8 mouse cellular contexts compared by ENCODE assay signal in the genomic region with DNA sequence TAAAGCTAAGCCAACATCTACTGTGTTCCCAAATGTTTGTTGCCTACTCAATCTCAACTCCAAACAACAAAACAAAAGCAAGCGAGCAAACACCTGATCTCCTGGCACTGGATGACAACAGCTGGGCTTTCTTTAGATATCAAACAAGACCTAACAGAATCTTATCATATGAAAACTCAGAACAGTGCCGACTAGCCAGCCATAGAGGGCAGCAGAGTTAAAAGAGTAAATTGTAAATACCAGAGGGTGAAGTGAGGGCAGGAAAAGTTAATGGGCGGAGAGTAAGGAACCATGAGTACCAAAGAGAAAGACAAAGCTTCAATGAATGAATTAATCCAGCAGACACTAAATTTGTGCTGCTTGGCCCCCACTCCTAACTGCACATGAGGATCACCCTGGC. TPM values are rescaled to one million over a fixed set of nuclear protein-coding genes. Genes with fewer than 3 reads are reported as not detected.
A peak's percentile ranks its signal among the peaks of the same experiment; 100 is the strongest.
DNase-seq lines count a peak whose midpoint lies in the region; ATAC-seq and TF ChIP-seq lines count a peak whose summit lies in the region.

No protein-coding gene starts in this region.

- no peaks in the 10 kb centered on the region for H3K36me3 ChIP-seq in forebrain, embryonic 14.5 days (ENCODE audit: control insufficient read depth, insufficient read depth, low read length)
- H3K36me3 ChIP-seq in forebrain, embryonic 11.5 days (ENCODE audit: control insufficient read depth, insufficient read depth, low read length): no peaks in the 10 kb centered on the region
- no peaks in the 10 kb centered on the region for H3K36me3 ChIP-seq in ES-E14 (ENCODE audit: control insufficient read depth, insufficient read depth, low read length, poor library complexity, severe bottlenecking)

- 19% methylated on average over 3 of the region's 3 CpGs for WGBS in forebrain, embryonic 14.5 days
- 14% methylated on average over 3 of the region's 3 CpGs for WGBS in forebrain, embryonic 11.5 days

- H3K9ac ChIP-seq in forebrain, embryonic 14.5 days (ENCODE audit: low read length): no peak overlapping the region
- H3K9ac ChIP-seq in forebrain, embryonic 11.5 days (ENCODE audit: low read length): no peak overlapping the region
- H3K9ac ChIP-seq in ES-E14 (ENCODE audit: insufficient read depth, low read depth, low read length, poor library complexity, severe bottlenecking): no peak overlapping the region; the same call in 1 of the 2 replicates

- no peak overlapping the region for H3K4me2 ChIP-seq in forebrain, embryonic 14.5 days (ENCODE audit: low read length)
- no peak overlapping the region for H3K4me2 ChIP-seq in forebrain, embryonic 11.5 days (ENCODE audit: low read depth, low read length, severe bottlenecking)

- H3K27me3 ChIP-seq in forebrain, embryonic 14.5 days (replicated peaks; ENCODE audit: control insufficient read depth, insufficient read depth, low read length): no peaks in the 10 kb centered on the region
- no peaks in the 10 kb centered on the region for H3K27me3 ChIP-seq in forebrain, embryonic 11.5 days (ENCODE audit: control insufficient read depth, insufficient read depth, low read length)

- no peaks in the 10 kb centered on the region for H3K9me3 ChIP-seq in forebrain, embryonic 14.5 days (replicated peaks; ENCODE audit: control insufficient read depth, low read length)
- no peaks in the 10 kb centered on the region for H3K9me3 ChIP-seq in forebrain, embryonic 11.5 days (ENCODE audit: control insufficient read depth, low read length)
- H3K9me3 ChIP-seq in ES-E14 (ENCODE audit: control insufficient read depth, insufficient read depth, low read depth, low read length): no peaks in the 10 kb centered on the region

- H3K4me1 ChIP-seq in forebrain, embryonic 14.5 days (ENCODE audit: control insufficient read depth, insufficient read depth, low read length): peaks cover 6% of the 10 kb centered on the region; the same call in 1 of the 2 replicates
- H3K4me1 ChIP-seq in forebrain, embryonic 11.5 days (replicated peaks; ENCODE audit: control insufficient read depth, insufficient read depth, low read length): no peaks in the 10 kb centered on the region
- H3K4me1 ChIP-seq in ES-E14 (ENCODE audit: control insufficient read depth in 2 of 2, insufficient read depth in 2 of 2, low read length in 2 of 2, poor library complexity in 1 of 2): peaks cover 0 to 2% of the 10 kb centered on the region in 2 experiments; a peak in 1 of 4 replicates

- ATAC-seq in forebrain, embryonic 14.5 days: peak; percentile 62; the same call in 1 of the 2 replicates
- ATAC-seq in forebrain, embryonic 11.5 days (replicated peaks; ENCODE audit: low FRiP score): no peak; the same call in 1 of the 2 replicates

- no peak overlapping the region for H3K4me3 ChIP-seq in forebrain, embryonic 14.5 days (ENCODE audit: low read depth, low read length)
- H3K4me3 ChIP-seq in forebrain, embryonic 11.5 days (ENCODE audit: low read depth, low read length): no peak overlapping the region
- H3K4me3 ChIP-seq in ES-E14 (ENCODE audit: insufficient read depth in 1 of 2, low read depth in 1 of 2, low read length in 2 of 2, poor library complexity in 1 of 2, severe bottlenecking in 1 of 2): no peak overlapping the region

- in situ Hi-C loops in ES-E14 (cut with MboI; ENCODE audit: low sequenced_read_pairs in 2 of 2, unreplicated experiment in 2 of 2): no loop called here

- no peak overlapping the region for H3K27ac ChIP-seq in forebrain, embryonic 14.5 days (ENCODE audit: low read depth, low read length)
- no peak overlapping the region for H3K27ac ChIP-seq in forebrain, embryonic 11.5 days (ENCODE audit: low read depth, low read length)
- no peak overlapping the region for H3K27ac ChIP-seq in ES-E14 (ENCODE audit: insufficient read depth, low read depth, low read length, poor library complexity, severe bottlenecking)

- peak; percentile 77 for DNase-seq in forebrain, embryonic 14.5 days (ENCODE audit: low spot score)
- DNase-seq in forebrain, embryonic 11.5 days (ENCODE audit: low spot score): no peak
- DNase-seq in ES-E14 (ENCODE audit: low read depth, low spot score): peak; percentile 40
- DNase-seq in cerebellum, adult 18-20 months: peak; percentile 63 to 68
- DNase-seq in gastrocnemius, postnatal 10 days: peak; percentile 20
- peak; percentile 67 to 81 for DNase-seq in kidney, adult 8-10 months
- DNase-seq in lung, adult 18-20 months: peak; percentile 66 to 77
- peak; percentile 82 for DNase-seq in retina, embryonic 14.5 days (ENCODE audit: low spot score)

TF ChIP-seq in ES-E14, 5 proteins besides CTCF, POLR2A, EP300 and RAD21:
- TF ChIP-seq ZNF384 (IDR thresholded peaks at IDR 0.05; ENCODE audit: low read depth, low read length) (no peak), MAFK (IDR thresholded peaks at IDR 0.05; ENCODE audit: insufficient read depth, low read depth, low read length) (no peak), CHD2 (IDR thresholded peaks at IDR 0.05; ENCODE audit: low read depth, low read length) (no peak), HCFC1 (IDR thresholded peaks at IDR 0.05; ENCODE audit: borderline replicate concordance, insufficient read depth, low read length) (no peak), ZC3H11A (IDR thresholded peaks at IDR 0.05; ENCODE audit: borderline replicate concordance, low read depth, low read length) (no peak)

RNA-seq across cellular contexts. Expression of a gene that starts 11.8 kb away (rescaled TPM):
- 10.5 and 11.8 TPM in 2 replicates for polyA plus RNA-seq in forebrain, embryonic 14.5 days (2014; fragmentation: Nextera tagmentation; extraction: Ambion mirVana)
- 19.4 and 21.9 TPM in 2 replicates for polyA plus RNA-seq in forebrain, embryonic 11.5 days (2014; fragmentation: Nextera tagmentation; extraction: Ambion mirVana)
- total RNA-seq in ES-E14 (2012; rRNA removed): 47.3 and 47.5 TPM in 2 replicates
- 10 to 100 TPM; 68.2 to 69.3 TPM for total RNA-seq in gastrocnemius, postnatal 10 days (2021)
